Mouse (Mus musculus) hindbrain, embryonic 15.5 days (tissue): ENCODE measurements around the gene Hps4. TPM values are rescaled to one million over a fixed set of nuclear protein-coding genes. Genes with fewer than 3 reads are reported as not detected.
"Not testable (repeated sequence)": the region's sequence is repeated elsewhere in the genome, so short reads cannot be mapped to it uniquely, and the experiment has no call there.

Experiments
- ATAC-seq: fragments of 200-750 bp; cut with Nextera tagmentation; 2 replicates; pipeline ENCODE4 v1.8.0; 2017; ENCODE audit warnings: low read depth, moderate number of reproducible peaks, moderate TSS enrichment; ENCODE audit not compliant: low FRiP score
- H3K27ac ChIP-seq: fragments of 300-500 bp; sonication (generic); replicated peaks from 2 replicates; pipeline ENCODE4 v1.5.1; 2015; ENCODE audit warnings: mild to moderate bottlenecking, inconsistent platforms
- H3K27me3 ChIP-seq: fragments of 300-500 bp; sonication (generic); 2 replicates; pipeline ENCODE4 v1.6.1; 2015; ENCODE audit warnings: control low read depth, inconsistent platforms
- H3K36me3 ChIP-seq: fragments of 300-500 bp; sonication (generic); 2 replicates; pipeline ENCODE4 v1.6.1; 2015; ENCODE audit warnings: control low read depth, inconsistent platforms
- H3K4me1 ChIP-seq: fragments of 300-500 bp; sonication (generic); replicated peaks from 2 replicates; pipeline ENCODE4 v1.6.1; 2015; ENCODE audit warnings: control low read depth, inconsistent platforms
- H3K4me2 ChIP-seq: fragments of 300-500 bp; sonication (generic); 2 replicates; pipeline ENCODE4 v1.6.1; 2015; ENCODE audit warnings: moderate library complexity, mild to moderate bottlenecking, inconsistent platforms
- H3K4me3 ChIP-seq: fragments of 300-500 bp; sonication (generic); 2 replicates; pipeline ENCODE4 v1.5.1; 2015; ENCODE audit warnings: mild to moderate bottlenecking, inconsistent platforms
- H3K9ac ChIP-seq: fragments of 300-500 bp; sonication (generic); 2 replicates; pipeline ENCODE4 v1.6.1; 2015; ENCODE audit warnings: inconsistent platforms
- H3K9me3 ChIP-seq: fragments of 300-500 bp; sonication (generic); 2 replicates; pipeline ENCODE4 v1.6.1; 2016; ENCODE audit warnings: control low read depth, inconsistent platforms
- WGBS: fragments of 180-500 bp; shearing (Covaris S2); methylation state at CpG from one replicate; pipeline ENCODE4 v1.1.7; 2015; 5-methylcytosine and 5-hydroxymethylcytosine counted together
- polyA plus RNA-seq: library from polyadenylated mRNA; unstranded; fragments of >200 nt; fragmentation: Nextera tagmentation; extraction: Ambion mirVana; gene quantifications from 2 replicates; pipeline ENCODE4 v1.2.1, GENCODE M21; 2015

Gene Hps4
- polyA plus RNA-seq, 1 experiment from 2014 or later, result 42.0 TPM

- H3K4me3 ChIP-seq, result peak overlapping the region; percentile 70
- H3K4me2 ChIP-seq, result peak overlapping the region; percentile 89
- ATAC-seq, result no peak; the same call in none of the 2 replicates
- H3K9me3 ChIP-seq, result no peaks in the 10 kb centered on the region
- H3K4me1 ChIP-seq, result peaks cover 58% of the 10 kb centered on the region
- 0 out of 2 replicates have a peak, but pooled peaks cover 4% of the 10 kb centered on the region for H3K36me3 ChIP-seq
- 8% methylated on average over 17 of the region's 18 CpGs for WGBS
- H3K9ac ChIP-seq, result peak overlapping the region; percentile 69
- H3K27me3 ChIP-seq, result no peaks in the 10 kb centered on the region
- peak overlapping the region; percentile 91 for H3K27ac ChIP-seq
Observed at GRCm38 (mm10) chr5:112393741-112394414, 51.0 kb downstream of the Hps4 start.

- peak overlapping the region; percentile 70 for H3K4me3 ChIP-seq
- peak; percentile 62 for ATAC-seq
- H3K9ac ChIP-seq, result peak overlapping the region; percentile 69
- H3K9me3 ChIP-seq, result no peaks in the 10 kb centered on the region
- no peaks in the 10 kb centered on the region for H3K27me3 ChIP-seq
- under 1% methylated on average over 15 of the region's 28 CpGs for WGBS
- H3K4me1 ChIP-seq, result peaks cover 53% of the 10 kb centered on the region
- peak overlapping the region; percentile 91 for H3K27ac ChIP-seq
- 0 out of 2 replicates have a peak, but pooled peaks cover 4% of the 10 kb centered on the region for H3K36me3 ChIP-seq
- H3K4me2 ChIP-seq, result peak overlapping the region; percentile 89
Observed at GRCm38 (mm10) chr5:112394415-112394763, 51.5 kb downstream of the Hps4 start.

DNA sequence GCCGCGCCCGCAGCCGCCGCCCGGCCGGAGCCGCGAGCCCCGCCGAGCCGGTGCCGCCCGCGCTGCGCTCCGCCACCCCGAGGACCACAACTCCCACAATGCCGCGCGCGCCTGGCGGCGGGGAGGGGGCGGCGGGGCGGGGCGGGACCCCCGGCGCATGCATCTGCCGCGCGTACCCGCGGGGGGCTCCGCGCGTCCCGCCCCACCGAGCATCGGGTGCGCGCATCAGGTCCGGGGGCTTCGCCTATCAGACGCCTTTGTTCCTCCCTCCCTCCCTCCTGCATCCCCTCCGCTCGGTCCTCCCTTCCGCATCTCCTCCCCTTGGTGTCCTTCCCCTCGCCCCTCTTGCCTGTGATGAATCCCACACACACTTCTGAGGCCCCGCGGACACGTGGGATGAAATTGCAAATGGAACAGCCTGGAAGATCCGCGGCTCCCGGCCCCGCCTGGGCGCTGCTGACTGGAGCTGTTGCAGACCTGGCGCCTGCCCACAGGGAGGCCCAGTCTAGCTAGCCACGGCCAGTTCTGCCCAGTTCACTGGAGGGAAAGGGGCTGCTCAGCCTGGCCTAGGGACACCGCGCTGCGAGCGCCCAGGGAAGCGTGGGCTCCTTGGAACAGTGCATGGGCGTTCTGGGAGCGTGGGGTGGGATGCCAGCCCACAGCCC is 52.0 kb downstream of the Hps4 start, which contains the start of gene Asphd2:
Gene Asphd2, minus strand, starts transcription at position 88 of the 665 bp plus-strand sequence.
- H3K9me3 ChIP-seq, result no peaks in the 10 kb centered on the region
- ATAC-seq, result peak; percentile 89
- no peaks in the 10 kb centered on the region for H3K27me3 ChIP-seq
- H3K27ac ChIP-seq, result peak within 1 kb of the TSS; percentile 91
- H3K36me3 ChIP-seq, result 0 out of 2 replicates have a peak, but pooled peaks cover 4% of the 10 kb centered on the region
- peak within 1 kb of the TSS; percentile 89 for H3K4me2 ChIP-seq
- H3K9ac ChIP-seq, result peak within 1 kb of the TSS; percentile 69
- 1% methylated on average over 41 of the region's 67 CpGs for WGBS
- peak within 1 kb of the TSS; percentile 70 for H3K4me3 ChIP-seq
- H3K4me1 ChIP-seq, result peaks cover 47% of the 10 kb centered on the region

DNA sequence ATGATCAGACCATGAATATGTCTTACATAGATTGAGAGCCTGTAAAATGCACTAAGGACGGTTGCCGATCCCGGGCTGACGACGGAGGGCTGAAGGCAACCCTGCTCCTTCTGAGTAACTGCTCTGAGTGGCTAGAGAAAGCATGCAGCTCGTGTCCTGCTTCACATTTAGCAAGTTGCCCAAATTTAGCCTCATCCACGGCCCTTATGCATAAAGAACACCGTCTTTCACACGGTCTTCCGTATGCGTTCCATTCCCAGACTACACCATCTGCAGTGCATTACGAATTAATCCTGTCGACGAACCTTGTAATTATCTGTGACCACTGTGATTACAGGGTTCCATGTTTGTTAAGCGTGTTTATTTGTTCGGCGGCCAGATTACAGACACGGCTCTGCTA is 53.2 kb downstream of the Hps4 start:
- no peak for ATAC-seq
- H3K4me3 ChIP-seq, result no peak overlapping the region
- 62% methylated on average over 18 of the region's 18 CpGs for WGBS
- no peak overlapping the region for H3K27ac ChIP-seq
- no peaks in the 10 kb centered on the region for H3K27me3 ChIP-seq
- H3K36me3 ChIP-seq, result no peaks in the 10 kb centered on the region
- no peaks in the 10 kb centered on the region for H3K9me3 ChIP-seq
- H3K4me1 ChIP-seq, result peaks cover 36% of the 10 kb centered on the region
- H3K9ac ChIP-seq, result no peak overlapping the region
- H3K4me2 ChIP-seq, result no peak overlapping the region

DNA sequence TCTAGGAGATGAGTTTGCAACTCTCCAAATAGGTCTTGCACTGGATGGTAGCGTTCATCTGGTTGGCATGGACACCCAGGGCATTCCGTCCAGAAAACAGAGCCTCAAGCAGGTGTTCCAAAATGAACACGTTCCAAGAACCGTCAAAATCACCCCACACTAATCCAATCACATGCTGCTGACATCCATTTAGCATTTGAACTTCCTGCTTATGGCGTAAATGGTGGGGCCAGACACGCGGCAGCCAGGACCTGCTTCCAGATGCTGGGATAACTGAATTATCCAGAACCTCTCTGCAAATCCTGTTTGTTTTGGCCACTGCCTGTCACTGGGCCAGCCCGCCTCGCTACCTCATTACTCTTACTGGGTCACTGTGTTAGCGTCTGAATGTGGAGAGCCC is 56.4 kb downstream of the Hps4 start:
- Histone ChIP-seq H3K36me3 (no peaks in the 10 kb centered on the region), H3K4me2 (no peak overlapping the region), H3K9me3 (no peaks in the 10 kb centered on the region), H3K4me3 (no peak overlapping the region), H3K9ac (no peak overlapping the region), H3K27me3 (no peaks in the 10 kb centered on the region), H3K27ac (no peak overlapping the region), H3K4me1 (peaks cover 5% of the 10 kb centered on the region)
- no peak for ATAC-seq
- WGBS, result 75% methylated on average over 10 of the region's 10 CpGs

- H3K9ac ChIP-seq, result no peak overlapping the region
- H3K9me3 ChIP-seq, result no peaks in the 10 kb centered on the region
- H3K4me3 ChIP-seq, result no peak overlapping the region
- no peak overlapping the region for H3K4me2 ChIP-seq
- WGBS, result 63% methylated on average over 3 of the region's 3 CpGs
- no peaks in the 10 kb centered on the region for H3K27me3 ChIP-seq
- H3K27ac ChIP-seq, result no peak overlapping the region
- no peaks in the 10 kb centered on the region for H3K36me3 ChIP-seq
- H3K4me1 ChIP-seq, result no peaks in the 10 kb centered on the region
- no peak for ATAC-seq
Observed at GRCm38 (mm10) chr5:112402437-112402836, 59.6 kb downstream of the Hps4 start.

DNA sequence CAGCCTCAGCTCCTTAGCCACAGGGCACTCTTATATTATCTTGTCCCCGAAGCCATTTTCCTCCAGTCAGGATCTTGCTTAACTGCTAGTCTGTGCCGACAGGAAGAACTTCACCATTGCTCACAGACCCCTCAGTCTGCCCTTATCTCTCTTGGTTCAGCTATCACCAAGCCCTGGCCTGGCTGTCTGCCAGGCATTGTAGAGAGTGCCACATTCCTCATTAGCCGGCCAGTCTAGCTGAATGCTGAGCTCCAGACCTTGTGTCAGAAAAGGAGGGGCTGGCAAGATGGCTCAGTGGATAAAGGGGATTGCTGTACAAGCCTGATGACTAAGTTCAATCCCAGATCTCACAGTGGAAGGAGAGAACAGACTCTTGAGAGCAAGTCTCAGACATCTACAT is 63.1 kb downstream of the Hps4 start:
- H3K4me3 ChIP-seq, result no peak overlapping the region
- H3K4me2 ChIP-seq, result no peak overlapping the region
- H3K27ac ChIP-seq, result no peak overlapping the region
- ATAC-seq, result no peak
- peaks cover 13% of the 10 kb centered on the region for H3K4me1 ChIP-seq
- H3K27me3 ChIP-seq, result no peaks in the 10 kb centered on the region
- H3K9ac ChIP-seq, result no peak overlapping the region
- no peaks in the 10 kb centered on the region for H3K36me3 ChIP-seq
- 71% methylated on average over 3 of the region's 3 CpGs for WGBS
- H3K9me3 ChIP-seq, result no peaks in the 10 kb centered on the region

- Histone ChIP-seq H3K4me3 (no peak overlapping the region), H3K4me1 (peaks cover 30% of the 10 kb centered on the region), H3K9ac (no peak overlapping the region), H3K36me3 (no peaks in the 10 kb centered on the region), H3K27me3 (no peaks in the 10 kb centered on the region), H3K27ac (0 out of 2 replicates have a peak overlapping the region, but pooled peaks have one; percentile 2), H3K9me3 (no peaks in the 10 kb centered on the region), H3K4me2 (no peak overlapping the region)
- no peak for ATAC-seq
- 38% methylated on average over 5 of the region's 5 CpGs for WGBS
Observed at GRCm38 (mm10) chr5:112409274-112409673, 66.4 kb downstream of the Hps4 start.

DNA sequence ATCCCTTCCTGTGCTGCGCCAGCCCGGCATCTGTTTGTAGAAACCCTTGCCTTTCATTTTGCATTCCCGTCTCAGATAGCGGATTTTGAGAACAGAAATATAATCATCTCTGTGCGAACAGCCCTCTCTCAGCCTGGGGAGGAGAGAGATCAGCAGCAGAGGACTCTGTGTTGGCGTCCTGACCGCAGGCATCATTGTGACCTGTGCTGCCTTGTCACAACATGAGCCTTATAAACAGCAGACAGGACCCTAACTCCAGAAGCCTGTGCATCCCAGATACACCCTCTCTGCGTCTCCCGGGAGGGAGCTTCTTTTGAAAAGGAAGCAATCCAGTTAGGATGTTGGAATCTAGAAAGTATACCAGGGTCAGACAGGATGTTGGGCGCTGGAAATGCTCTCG is 68.2 kb downstream of the Hps4 start:
- Histone ChIP-seq H3K4me3 (no peak overlapping the region), H3K4me2 (peak overlapping the region; percentile 40), H3K27ac (peak overlapping the region; percentile 52), H3K9me3 (no peaks in the 10 kb centered on the region), H3K36me3 (no peaks in the 10 kb centered on the region), H3K27me3 (no peaks in the 10 kb centered on the region), H3K4me1 (peaks cover 35% of the 10 kb centered on the region), H3K9ac (no peak overlapping the region)
- ATAC-seq, result no peak
- 27% methylated on average over 11 of the region's 11 CpGs for WGBS

DNA sequence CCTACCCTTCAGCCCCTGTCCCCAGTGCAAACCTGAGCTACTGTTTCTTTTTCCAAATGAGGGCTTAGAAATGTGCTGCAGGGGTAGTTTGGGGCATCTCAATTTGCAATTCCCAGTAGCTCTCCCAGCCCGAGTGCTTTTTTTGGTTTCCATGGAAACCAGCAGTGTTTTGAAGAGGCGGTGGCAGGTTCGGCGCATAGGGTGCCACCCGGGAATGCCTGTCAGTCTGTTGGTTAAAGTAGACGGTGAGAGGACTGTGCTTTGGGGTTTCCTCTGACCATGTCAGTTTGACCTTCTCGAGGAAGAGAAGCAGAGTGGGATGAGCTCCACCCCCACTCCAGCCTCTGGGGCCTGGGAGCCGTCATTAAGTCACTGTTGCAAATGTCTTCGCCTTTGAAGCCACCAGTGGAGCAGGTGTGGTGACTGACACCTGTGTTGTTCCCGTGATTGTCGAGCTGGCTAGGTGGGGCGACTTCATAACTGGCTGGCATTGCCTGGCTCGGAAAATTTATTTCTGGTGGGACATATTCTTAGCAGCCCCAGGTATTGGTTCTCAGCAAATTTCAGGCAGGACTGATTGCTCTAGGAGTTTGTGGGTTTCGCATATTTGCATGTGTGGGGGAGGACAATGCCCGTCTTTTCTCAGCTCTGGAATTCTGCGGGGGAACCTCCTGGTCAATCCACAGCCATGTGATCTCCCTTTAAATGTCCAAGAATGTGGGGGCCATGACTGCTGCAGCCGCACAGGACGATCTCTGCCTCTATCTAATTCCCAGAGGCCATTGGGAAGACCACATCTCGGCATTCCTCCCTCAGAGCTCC is 68.8 kb downstream of the Hps4 start:
- peaks cover 41% of the 10 kb centered on the region for H3K4me1 ChIP-seq
- H3K4me2 ChIP-seq, result peak overlapping the region; percentile 40
- H3K36me3 ChIP-seq, result no peaks in the 10 kb centered on the region
- H3K9me3 ChIP-seq, result no peaks in the 10 kb centered on the region
- peak overlapping the region; percentile 52 for H3K27ac ChIP-seq
- 9% methylated on average over 19 of the region's 19 CpGs for WGBS
- H3K4me3 ChIP-seq, result no peak overlapping the region
- H3K27me3 ChIP-seq, result no peaks in the 10 kb centered on the region
- ATAC-seq, result peak; percentile 53
- H3K9ac ChIP-seq, result no peak overlapping the region

DNA sequence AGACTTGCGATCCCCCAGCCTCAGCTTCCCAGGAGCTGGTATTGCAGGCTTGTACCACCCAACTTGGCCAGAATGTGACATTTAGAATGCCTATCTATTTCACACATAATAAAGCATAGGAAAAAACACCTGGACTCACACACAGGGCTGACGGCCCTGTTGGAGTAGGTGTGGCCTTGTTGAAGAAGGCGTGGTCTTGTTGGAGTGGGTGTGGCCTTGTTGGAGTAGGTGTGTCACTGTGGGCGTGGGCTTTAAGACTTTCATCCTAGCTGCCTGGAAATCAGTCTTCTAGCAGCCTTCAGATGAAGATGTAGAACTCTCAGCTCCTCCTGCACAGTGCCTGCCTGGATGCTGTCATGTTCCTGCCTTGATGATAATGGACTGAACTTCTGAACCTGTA is 69.9 kb downstream of the Hps4 start:
- not testable (repeated sequence) for H3K27me3 ChIP-seq, H3K9ac ChIP-seq, H3K9me3 ChIP-seq, H3K4me3 ChIP-seq, ATAC-seq, H3K27ac ChIP-seq, H3K4me2 ChIP-seq, H3K36me3 ChIP-seq
- H3K4me1 ChIP-seq, result peaks cover 46% of the 10 kb centered on the region
- 85% methylated on average over 4 of the region's 4 CpGs for WGBS

DNA sequence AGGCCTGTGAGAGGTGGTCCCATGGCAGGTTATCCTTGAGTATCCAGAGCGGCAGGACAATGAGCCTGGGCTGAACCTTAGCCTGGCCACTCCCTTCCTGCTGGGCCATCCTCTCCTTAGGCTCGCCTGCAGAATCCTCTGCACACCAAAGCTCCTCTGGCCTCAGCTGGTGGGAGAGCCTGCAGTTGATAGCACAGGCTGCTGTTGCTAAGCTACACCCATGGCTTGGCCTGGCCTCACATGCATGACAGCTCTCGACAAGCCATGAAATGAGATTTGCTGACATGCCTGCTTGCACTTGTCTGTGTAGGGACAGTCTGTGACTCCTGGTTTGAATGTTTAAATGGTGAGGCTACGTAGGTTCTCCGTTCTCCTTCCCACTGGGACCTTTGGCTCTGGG is 73.8 kb downstream of the Hps4 start:
- WGBS, result 26% methylated on average over 5 of the region's 5 CpGs

More for the DNA sequence above, 73.8 kb downstream of the Hps4 start:
- no peak overlapping the region for H3K4me3 ChIP-seq
- no peaks in the 10 kb centered on the region for H3K27me3 ChIP-seq
- no peak overlapping the region for H3K4me2 ChIP-seq
- ATAC-seq, result peak; percentile 39
- H3K4me1 ChIP-seq, result peaks cover 30% of the 10 kb centered on the region
- H3K27ac ChIP-seq, result peak overlapping the region; percentile 69
- H3K9ac ChIP-seq, result no peak overlapping the region
- H3K9me3 ChIP-seq, result no peaks in the 10 kb centered on the region
- H3K36me3 ChIP-seq, result peaks cover 13% of the 10 kb centered on the region; the same call in 1 of the 2 replicates
